Mouse (Mus musculus) MEL (cell line): Measurements from ENCODE around the gene Cyp17a1.

Experiments
- GABPA ChIP-seq: IDR thresholded peaks from 2 replicates; pipeline ENCODE4 v1.6.1; 2012; ENCODE audit warnings: low read depth, mild to moderate bottlenecking, inconsistent platforms, low read length, improper control_type of control experiment, moderate library complexity
- POLR2AphosphoS5 ChIP-seq: IDR thresholded peaks from 2 replicates; pipeline ENCODE4 v1.6.1; 2012; ENCODE audit warnings: low read depth, borderline replicate concordance, mild to moderate bottlenecking, inconsistent platforms, low read length, moderate library complexity, mixed read lengths

DNA sequence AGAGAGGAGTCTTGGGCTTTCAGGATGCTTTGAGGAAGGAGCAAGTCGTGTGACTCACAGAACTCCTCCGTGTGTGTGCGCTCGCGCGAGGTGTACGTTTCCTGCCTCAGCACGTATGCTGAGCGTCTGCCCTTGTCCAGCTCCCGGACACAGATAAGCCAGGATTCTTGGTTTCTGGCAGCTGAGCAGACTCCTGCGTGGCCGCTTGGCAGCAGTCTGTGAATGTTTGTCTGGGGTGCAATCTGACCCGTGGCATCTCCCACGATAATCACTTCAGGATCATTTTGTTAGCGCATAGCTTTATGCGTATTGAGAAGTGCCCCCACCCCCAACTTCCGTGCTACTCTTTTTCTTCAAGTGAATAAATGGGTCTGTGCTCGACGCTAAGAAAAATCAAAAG, 54.0 kb downstream of the Cyp17a1 start:
- TF ChIP-seq POLR2AphosphoS5 (no peak), GABPA (no peak)
